Comparison of ENCODE assay signal across 21 mouse cellular contexts in the genomic region with DNA sequence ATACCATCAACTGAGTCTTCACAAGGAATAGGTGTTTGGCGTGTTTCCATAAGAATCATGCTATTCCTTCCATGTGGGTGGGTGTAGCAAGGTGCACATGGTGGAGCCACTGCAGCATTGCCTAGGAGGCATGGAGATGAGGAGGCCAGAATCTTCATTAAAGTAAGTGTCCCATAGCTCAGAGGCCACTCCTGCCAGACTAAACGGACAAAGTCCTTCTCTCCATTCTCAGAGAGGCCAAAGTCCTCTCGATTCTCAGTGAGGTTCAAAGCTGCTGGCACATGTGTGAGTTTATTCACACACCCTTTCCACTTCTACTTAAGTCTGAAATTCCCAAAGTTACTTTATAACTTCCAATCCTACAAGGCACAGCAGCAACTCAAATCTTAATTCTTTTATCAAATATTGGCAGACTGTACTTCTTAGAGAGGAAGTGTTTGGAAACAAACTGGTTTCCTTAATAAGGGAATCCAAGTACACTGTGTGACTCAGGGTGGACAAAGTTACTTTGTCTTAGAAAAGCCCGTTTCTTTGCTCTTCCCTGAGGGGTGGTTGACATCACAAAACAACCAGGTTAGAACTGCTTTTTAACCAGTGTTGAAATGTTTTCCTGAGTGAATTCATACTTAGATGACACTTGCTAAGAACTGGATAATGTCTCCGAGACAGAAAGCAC.
DNase-seq lines count a peak whose midpoint lies in the region; ATAC-seq and TF ChIP-seq lines count a peak whose summit lies in the region.
"Had no signal": no experiment of that assay in that cellular context is flagged by ENCODE, and none has a peak within 500 bp of the region (broad histone marks: within the 10 kb centered on the region; RNA-seq: fewer than 3 reads in every experiment).

No protein-coding gene starts in this region.

- no peak overlapping the region for H3K4me3 ChIP-seq in heart, postnatal 0 days (ENCODE audit: low read depth, low read length)
- H3K4me3 ChIP-seq in lung, embryonic 15.5 days, result no peak overlapping the region
- H3K4me3 ChIP-seq: limb, embryonic 10.5 days; stomach, embryonic 15.5 days had no signal

- H3K4me1 ChIP-seq in heart, postnatal 0 days (ENCODE audit: control insufficient read depth, insufficient read depth), result 0 out of 2 replicates have a peak, but pooled peaks cover 7% of the 10 kb centered on the region
- peaks cover 31% of the 10 kb centered on the region for H3K4me1 ChIP-seq in lung, embryonic 15.5 days

- no peak for TF ChIP-seq CTCF in heart, postnatal 0 days (IDR thresholded peaks at IDR 0.05; ENCODE audit: low read depth)

- H3K27ac ChIP-seq in heart, postnatal 0 days (ENCODE audit: low read depth), result peak overlapping the region; percentile 38
- peak overlapping the region; percentile 69 for H3K27ac ChIP-seq in lung, embryonic 15.5 days
- H3K27ac ChIP-seq: limb, embryonic 10.5 days; stomach, embryonic 15.5 days had no signal

- WGBS in heart, postnatal 0 days, result 70% methylated on average over 5 of the region's 5 CpGs
- 46% methylated on average over 5 of the region's 5 CpGs for WGBS in lung, embryonic 15.5 days

- H3K9me3 ChIP-seq in heart, postnatal 0 days (replicated peaks; ENCODE audit: control insufficient read depth, low read length), result no peaks in the 10 kb centered on the region
- H3K9me3 ChIP-seq in lung, embryonic 15.5 days, result no peaks in the 10 kb centered on the region
- H3K9me3 ChIP-seq: limb, embryonic 10.5 days; stomach, embryonic 15.5 days had no signal

- peak; percentile 34 for DNase-seq in heart, postnatal 0 days (ENCODE audit: low spot score)
- no peak for DNase-seq in heart, adult 9 months (ENCODE audit: low spot score in 2 of 2)
- DNase-seq in lung, postnatal 25 days (ENCODE audit: low spot score), result no peak
- DNase-seq in kidney, adult 9 months, result peak; percentile 70
- peak; percentile 51 for DNase-seq in yolk sac, embryonic 10.5 days (ENCODE audit: low spot score)
- no peak for DNase-seq in spleen, adult 18-20 months
- DNase-seq: adrenal gland, postnatal 36 days; B cell, adult 2 months; cerebellum, adult 11-12 months; cerebellum, postnatal 25 days; embryo, embryonic 11 days; gastrocnemius, postnatal 25 days; lung, postnatal 14 days; right cerebral cortex, postnatal 25 days had no signal

- H3K36me3 ChIP-seq in heart, postnatal 0 days (replicated peaks; ENCODE audit: control insufficient read depth, insufficient read depth, low read length), result no peaks in the 10 kb centered on the region
- H3K36me3 ChIP-seq in lung, embryonic 15.5 days, result no peaks in the 10 kb centered on the region
- H3K36me3 ChIP-seq: limb, embryonic 10.5 days; stomach, embryonic 15.5 days had no signal

- no peak for ATAC-seq in heart, postnatal 0 days (ENCODE audit: insufficient read depth, low read depth)
- ATAC-seq in lung, embryonic 15.5 days (ENCODE audit: borderline replicate concordance, extremely low read depth, low FRiP score, low TSS enrichment), result no peak
- ATAC-seq: forebrain, embryonic 16.5 days; inflammation-experienced regulatory T-cells, adult 6 months; midbrain, embryonic 16.5 days had no signal

- H3K4me2 ChIP-seq in heart, postnatal 0 days (ENCODE audit: low read depth, low read length), result no peak overlapping the region
- H3K4me2 ChIP-seq in lung, embryonic 15.5 days, result no peak overlapping the region
- H3K4me2 ChIP-seq: liver, embryonic 11.5 days; stomach, embryonic 15.5 days had no signal

- H3K9ac ChIP-seq in heart, postnatal 0 days (replicated peaks; ENCODE audit: low read depth, low read length), result no peak overlapping the region
- no peak overlapping the region for H3K9ac ChIP-seq in lung, embryonic 15.5 days
- H3K9ac ChIP-seq: stomach, embryonic 15.5 days had no signal

- TF ChIP-seq EP300 in heart, postnatal 0 days (IDR thresholded peaks at IDR 0.05; ENCODE audit: low read depth), result no peak

- no peaks in the 10 kb centered on the region for H3K27me3 ChIP-seq in heart, postnatal 0 days (ENCODE audit: control insufficient read depth, insufficient read depth, low read length)
- no peaks in the 10 kb centered on the region for H3K27me3 ChIP-seq in lung, embryonic 15.5 days
- H3K27me3 ChIP-seq: stomach, embryonic 15.5 days had no signal

Comparison
In these comparisons a context has a peak if more than half of its experiments do, and no peak if none do; other contexts are left out.
1. DNase-seq: peak in heart, postnatal 0 days (single experiment), kidney, adult 9 months (single experiment) and yolk sac, embryonic 10.5 days (single experiment); none in heart, adult 9 months (0 of 2), lung, postnatal 25 days (single experiment) and spleen, adult 18-20 months (0 of 2).